Mouse (Mus musculus) left cerebral cortex, postnatal 4 days (tissue): ENCODE data around the gene Vmn1r143. TPM values are rescaled to one million over a fixed set of nuclear protein-coding genes. Genes with fewer than 3 reads are reported as not detected.
"Not testable (repeated sequence)": the region's sequence is repeated elsewhere in the genome, so short reads cannot be mapped to it uniquely, and the experiment has no call there.

ENCODE experiments used
- DNase-seq: peaks from one replicate; pipeline ENCODE4 v3.0.0-alpha.2; 2022
- intact Hi-C: fragments of 180-260 bp; cut with DNase I; formaldehyde crosslinking; loops from one replicate; pipeline ENCODE4 v1.15.1; 2025
- total RNA-seq, 2 experiments: library from RNA; stranded (reverse); gene quantifications; 2 replicates each; pipeline ENCODE4 v1.2.3; 2021

Gene Vmn1r143
- total RNA-seq = not detected

DNA sequence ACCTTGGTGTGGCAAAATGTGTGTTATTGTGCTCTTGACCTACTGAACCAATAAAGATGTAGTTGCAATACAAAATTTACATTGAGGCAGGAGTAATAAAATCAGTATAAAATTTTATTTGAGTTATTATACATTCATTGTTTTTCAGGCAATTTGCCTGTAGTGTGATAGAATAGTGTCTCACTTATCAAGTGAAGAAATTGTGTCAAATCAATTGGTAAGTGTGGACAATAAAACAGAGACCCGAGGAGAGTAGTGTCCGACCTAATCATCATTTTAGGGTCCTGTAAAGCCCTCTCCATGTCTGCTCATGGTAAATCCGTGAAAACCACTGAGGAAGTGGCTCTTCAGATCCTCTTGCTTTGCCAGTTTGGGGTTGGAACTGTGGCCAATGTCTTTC, at the start of gene Vmn1r143:
Vmn1r143 (plus strand) TSS at position 301 of the 400 bp plus-strand sequence.
- DNase-seq, intact Hi-C loops: not testable (repeated sequence)

GRCm38 (mm10) chr7:22163935-22164334, 25.2 kb upstream of the Vmn1r143 start, which contains the start of gene Vmn1r142:
Gene Vmn1r142 (minus strand): TSS chr7:22164035.
- DNase-seq, intact Hi-C loops: not testable (repeated sequence)

GRCm38 (mm10) chr7:22201164-22201563, 12.0 kb downstream of the Vmn1r143 start, which contains the start of gene Gm8653:
Gene Gm8653 (minus strand): TSS chr7:22201264.
- DNase-seq, intact Hi-C loops: not testable (repeated sequence)

GRCm38 (mm10) chr7:22229384-22229783, 40.2 kb downstream of the Vmn1r143 start, which contains the start of gene Gm8453:
Gene Gm8453 (minus strand): TSS chr7:22229484.
- intact Hi-C loops, DNase-seq: not testable (repeated sequence)

Other genes with a start within 250 kb of the Vmn1r143 start
- gene Vmn1r137, start 194.8 kb upstream of the Vmn1r143 start, total RNA-seq = not detected
- gene Vmn1r138, start 160.5 kb upstream of the Vmn1r143 start, total RNA-seq = not detected
- gene Gm6176, start 133.1 kb upstream of the Vmn1r143 start, total RNA-seq = not detected
- gene Vmn1r139, start 120.3 kb upstream of the Vmn1r143 start, total RNA-seq = not detected
- not detected for gene Gm16451, start 71.1 kb upstream of the Vmn1r143 start, total RNA-seq
- gene Gm10666, start 54.6 kb upstream of the Vmn1r143 start, total RNA-seq = not detected
- gene Vmn1r142, start 25.3 kb upstream of the Vmn1r143 start, total RNA-seq = not detected
- not detected for gene Gm8653, start 11.9 kb downstream of the Vmn1r143 start, total RNA-seq
- gene Gm8453, start 40.1 kb downstream of the Vmn1r143 start, total RNA-seq = not detected
- not detected for gene Gm4187, start 140.3 kb downstream of the Vmn1r143 start, total RNA-seq
- gene Gm8660, start 181.7 kb downstream of the Vmn1r143 start, total RNA-seq = not detected
- not detected for gene Vmn1r148, start 224.2 kb downstream of the Vmn1r143 start, total RNA-seq
- gene Vmn1r149, start 248.9 kb downstream of the Vmn1r143 start, total RNA-seq = not detected